Mouse (Mus musculus) limb, embryonic 14.5 days (tissue): ENCODE data around the gene Snrpg. TPM values are rescaled to one million over a fixed set of nuclear protein-coding genes. Genes with fewer than 3 reads are reported as not detected.

Experiments used
- ATAC-seq: fragments of 200-750 bp; cut with Nextera tagmentation; 2 replicates; pipeline ENCODE4 v1.8.0; 2017; ENCODE audit warnings: low read depth, moderate number of reproducible peaks, moderate TSS enrichment; ENCODE audit not compliant: low FRiP score
- DNase-seq: peaks from one replicate; pipeline ENCODE4 v3.0.0-alpha.2; 2015; ENCODE audit warnings: low spot score
- H3K27ac ChIP-seq: fragments of 300-500 bp; sonication (generic); replicated peaks from 2 replicates; pipeline ENCODE4 v1.5.1; 2014; ENCODE audit warnings: low read depth, mild to moderate bottlenecking, low read length, moderate library complexity, mixed read lengths
- H3K27me3 ChIP-seq: fragments of 300-500 bp; sonication (generic); 2 replicates; pipeline ENCODE4 v1.6.1; 2014; ENCODE audit warnings: low read length, mixed read lengths; ENCODE audit not compliant: control insufficient read depth, insufficient read depth
- H3K36me3 ChIP-seq: fragments of 300-500 bp; sonication (generic); 2 replicates; pipeline ENCODE4 v1.6.1; 2014; ENCODE audit warnings: mild to moderate bottlenecking, low read length, moderate library complexity, mixed read lengths; ENCODE audit not compliant: control insufficient read depth, insufficient read depth
- H3K4me1 ChIP-seq: fragments of 300-500 bp; sonication (generic); 2 replicates; pipeline ENCODE4 v1.6.1; 2014; ENCODE audit warnings: antibody characterized with exemption, low read length, mixed read lengths; ENCODE audit not compliant: control insufficient read depth, insufficient read depth
- H3K4me2 ChIP-seq: fragments of 300-500 bp; sonication (generic); replicated peaks from 2 replicates; pipeline ENCODE4 v1.6.1; 2014; ENCODE audit warnings: low read depth, mild to moderate bottlenecking, low read length, moderate library complexity; ENCODE audit not compliant: severe bottlenecking
- H3K4me3 ChIP-seq: fragments of 300-500 bp; sonication (generic); replicated peaks from 2 replicates; pipeline ENCODE4 v1.5.1; 2014; ENCODE audit warnings: low read length
- H3K9ac ChIP-seq: fragments of 300-500 bp; sonication (generic); 2 replicates; pipeline ENCODE4 v1.6.1; 2014; ENCODE audit warnings: mild to moderate bottlenecking, low read depth, low read length, moderate library complexity; ENCODE audit not compliant: severe bottlenecking
- H3K9me3 ChIP-seq: fragments of 300-500 bp; sonication (generic); 2 replicates; pipeline ENCODE4 v1.6.1; 2016; ENCODE audit warnings: low read length; ENCODE audit not compliant: control insufficient read depth
- POLR2A ChIP-seq: fragments of 200-500 bp; IDR thresholded peaks from 2 replicates; pipeline ENCODE4 v1.8.0; 2012; ENCODE audit warnings: inconsistent platforms, mild to moderate bottlenecking, moderate library complexity, borderline replicate concordance; ENCODE audit not compliant: insufficient read depth, insufficient read length; ENCODE audit errors: extremely low read depth
- whole genome bisulfite sequencing: fragments of 180-500 bp; shearing (Covaris S2); extraction: QIAGEN DNeasy Blood & Tissue Kit; methylation state at CpG from one replicate; pipeline ENCODE4 v1.1.7; 2014; 5-methylcytosine and 5-hydroxymethylcytosine counted together
- polyA plus RNA-seq, 2 experiments: library from polyadenylated mRNA; depleted of rRNA in 1 of 2; stranded (reverse) in 1 of 2; unstranded in 1 of 2; fragments of >200 nt; fragmentation: Nextera tagmentation in 1 of 2; extraction: Ambion mirVana in 1 of 2; gene quantifications; 2 replicates each; pipeline versions ENCODE4 v1.2.1 to v1.2.3; 2012 to 2014

Gene Snrpg
- polyA plus RNA-seq, 2 experiments = 632 to 684 TPM

- no peak overlapping the region for H3K4me3 ChIP-seq
- no peak for TF ChIP-seq POLR2A
- no peak overlapping the region for H3K9ac ChIP-seq
- H3K4me2 ChIP-seq = no peak overlapping the region
- H3K27me3 ChIP-seq = no peaks in the 10 kb centered on the region
- DNase-seq (no peak), ATAC-seq (no peak)
- no peaks in the 10 kb centered on the region for H3K4me1 ChIP-seq
- no peak overlapping the region for H3K27ac ChIP-seq
- WGBS = 83% methylated on average over 5 of the region's 5 CpGs
- H3K36me3 ChIP-seq = peaks cover 45% of the 10 kb centered on the region
- no peaks in the 10 kb centered on the region for H3K9me3 ChIP-seq
Observed at GRCm38 (mm10) chr6:86385362-86386104, 14.4 kb downstream of the Snrpg start.

- H3K36me3 ChIP-seq = peaks cover 63% of the 10 kb centered on the region
- no peak for ATAC-seq
- H3K27ac ChIP-seq = no peak overlapping the region
- H3K4me1 ChIP-seq = no peaks in the 10 kb centered on the region
- no peak overlapping the region for H3K4me2 ChIP-seq
- no peak for DNase-seq
- no peak for TF ChIP-seq POLR2A
- H3K9ac ChIP-seq = no peak overlapping the region
- 84% methylated on average over 12 of the region's 12 CpGs for WGBS
- no peaks in the 10 kb centered on the region for H3K9me3 ChIP-seq
- no peak overlapping the region for H3K4me3 ChIP-seq
- no peaks in the 10 kb centered on the region for H3K27me3 ChIP-seq
Observed at GRCm38 (mm10) chr6:86387313-86387712, 16.2 kb downstream of the Snrpg start.

DNA sequence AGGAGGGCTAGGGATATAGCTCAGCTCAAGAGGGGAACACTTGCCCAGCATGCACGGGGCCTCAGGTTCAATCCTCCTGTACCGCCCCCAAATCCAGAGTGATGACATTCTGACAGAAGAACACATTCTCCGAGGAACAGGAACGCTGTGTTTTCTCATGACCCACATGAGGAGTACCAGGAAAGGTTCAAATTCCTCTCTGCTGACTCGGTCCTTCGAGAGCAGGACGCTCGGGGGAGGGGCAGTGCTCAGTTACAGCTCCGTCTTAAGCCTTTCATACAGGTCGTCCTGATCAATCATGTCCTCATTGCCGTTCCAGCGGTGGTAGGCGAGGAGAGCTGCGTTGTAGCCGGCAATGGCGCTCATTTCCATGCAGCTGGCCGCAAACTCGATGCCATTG is 17.4 kb downstream of the Snrpg start:
- Histone ChIP-seq H3K36me3 (peaks cover 69% of the 10 kb centered on the region), H3K4me2 (no peak overlapping the region), H3K27ac (no peak overlapping the region), H3K27me3 (no peaks in the 10 kb centered on the region), H3K9ac (no peak overlapping the region), H3K9me3 (no peaks in the 10 kb centered on the region), H3K4me1 (no peaks in the 10 kb centered on the region), H3K4me3 (no peak overlapping the region)
- TF ChIP-seq POLR2A = no peak
- WGBS = 81% methylated on average over 18 of the region's 18 CpGs
- DNase-seq = no peak
- ATAC-seq = no peak

GRCm38 (mm10) chr6:86391326-86391725 is 20.2 kb downstream of the Snrpg start:
- ATAC-seq (no peak), DNase-seq (no peak)
- no peak overlapping the region for H3K4me3 ChIP-seq
- H3K9ac ChIP-seq = no peak overlapping the region
- H3K9me3 ChIP-seq = no peaks in the 10 kb centered on the region
- no peak overlapping the region for H3K4me2 ChIP-seq
- no peak overlapping the region for H3K27ac ChIP-seq
- no peaks in the 10 kb centered on the region for H3K27me3 ChIP-seq
- H3K36me3 ChIP-seq = peaks cover 68% of the 10 kb centered on the region
- peaks cover 14% of the 10 kb centered on the region; the same call in 1 of the 2 replicates for H3K4me1 ChIP-seq
- WGBS = 95% methylated on average over 5 of the region's 5 CpGs
- no peak for TF ChIP-seq POLR2A

GRCm38 (mm10) chr6:86393187-86393586 is 22.1 kb downstream of the Snrpg start:
- no peak for TF ChIP-seq POLR2A
- Histone ChIP-seq H3K9ac (no peak overlapping the region), H3K4me2 (no peak overlapping the region), H3K36me3 (peaks cover 56% of the 10 kb centered on the region), H3K4me3 (no peak overlapping the region), H3K27me3 (no peaks in the 10 kb centered on the region), H3K4me1 (peaks cover 18% of the 10 kb centered on the region), H3K27ac (no peak overlapping the region), H3K9me3 (no peaks in the 10 kb centered on the region)
- DNase-seq (no peak), ATAC-seq (no peak)
- 100% methylated on average over 1 of the region's 1 CpGs for WGBS
